Mouse (Mus musculus): Measurements from ENCODE around the gene Pold1.

- no peak for TF ChIP-seq CTCF (IDR thresholded peaks at IDR 0.05; ENCODE audit: low read depth, low read length)
- TF ChIP-seq POLR2A (IDR thresholded peaks at IDR 0.05; ENCODE audit: extremely low read depth, insufficient read depth, low read length), result no peak
Measured at GRCm38 (mm10) chr7:44492166-44492826, 56.4 kb downstream of the Pold1 start.
